Mouse (Mus musculus) neural tube, embryonic 12.5 days (tissue): ENCODE measurements around the gene Nfib. TPM values are rescaled to one million over a fixed set of nuclear protein-coding genes. Genes with fewer than 3 reads are reported as not detected.

Experiments
- ATAC-seq: fragments of 200-750 bp; cut with Nextera tagmentation; 2 replicates; pipeline ENCODE4 v1.8.0; 2017; ENCODE audit warnings: low read depth, mild to moderate bottlenecking, moderate TSS enrichment, moderate library complexity; ENCODE audit not compliant: low FRiP score
- H3K27ac ChIP-seq: fragments of 300-500 bp; sonication (generic); 2 replicates; pipeline ENCODE4 v1.5.1; 2016
- H3K27me3 ChIP-seq: fragments of 300-500 bp; sonication (generic); replicated peaks from 2 replicates; pipeline ENCODE4 v1.6.1; 2016; ENCODE audit warnings: mild to moderate bottlenecking
- H3K36me3 ChIP-seq: fragments of 300-500 bp; sonication (generic); 2 replicates; pipeline ENCODE4 v1.6.1; 2016; ENCODE audit warnings: mild to moderate bottlenecking
- H3K4me1 ChIP-seq: fragments of 300-500 bp; sonication (generic); 2 replicates; pipeline ENCODE4 v1.6.1; 2016
- H3K4me2 ChIP-seq: fragments of 300-500 bp; sonication (generic); replicated peaks from 2 replicates; pipeline ENCODE4 v1.6.1; 2016; ENCODE audit warnings: mild to moderate bottlenecking
- H3K4me3 ChIP-seq: fragments of 300-500 bp; sonication (generic); 2 replicates; pipeline ENCODE4 v1.5.1; 2016
- H3K9ac ChIP-seq: fragments of 300-500 bp; sonication (generic); 2 replicates; pipeline ENCODE4 v1.6.1; 2016; ENCODE audit warnings: mild to moderate bottlenecking
- H3K9me3 ChIP-seq: fragments of 300-500 bp; sonication (generic); 2 replicates; pipeline ENCODE4 v1.6.1; 2016; ENCODE audit warnings: mild to moderate bottlenecking
- WGBS: fragments of 180-500 bp; shearing (Covaris S2); methylation state at CpG from one replicate; pipeline ENCODE4 v1.1.7; 2016; 5-methylcytosine and 5-hydroxymethylcytosine counted together
- polyA plus RNA-seq: library from polyadenylated mRNA; unstranded; fragments of >200 nt; fragmentation: Nextera tagmentation; extraction: Ambion mirVana; gene quantifications from 2 replicates; pipeline ENCODE4 v1.2.1, GENCODE M21; 2016

Gene Nfib
- polyA plus RNA-seq, 1 experiment from 2014 or later, result 51.0 TPM

- no peak overlapping the region for H3K27ac ChIP-seq
- no peak overlapping the region for H3K4me3 ChIP-seq
- H3K36me3 ChIP-seq, result no peaks in the 10 kb centered on the region
- no peak overlapping the region for H3K9ac ChIP-seq
- H3K9me3 ChIP-seq, result no peaks in the 10 kb centered on the region
- WGBS, result 90% methylated on average over 5 of the region's 5 CpGs
- H3K4me1 ChIP-seq, result peaks cover 5% of the 10 kb centered on the region; the same call in 1 of the 2 replicates
- ATAC-seq, result no peak
- H3K4me2 ChIP-seq, result no peak overlapping the region
- no peaks in the 10 kb centered on the region for H3K27me3 ChIP-seq
These were observed 64.4 kb downstream of the Nfib start for GRCm38 (mm10) chr4:82641066-82641680.

DNA sequence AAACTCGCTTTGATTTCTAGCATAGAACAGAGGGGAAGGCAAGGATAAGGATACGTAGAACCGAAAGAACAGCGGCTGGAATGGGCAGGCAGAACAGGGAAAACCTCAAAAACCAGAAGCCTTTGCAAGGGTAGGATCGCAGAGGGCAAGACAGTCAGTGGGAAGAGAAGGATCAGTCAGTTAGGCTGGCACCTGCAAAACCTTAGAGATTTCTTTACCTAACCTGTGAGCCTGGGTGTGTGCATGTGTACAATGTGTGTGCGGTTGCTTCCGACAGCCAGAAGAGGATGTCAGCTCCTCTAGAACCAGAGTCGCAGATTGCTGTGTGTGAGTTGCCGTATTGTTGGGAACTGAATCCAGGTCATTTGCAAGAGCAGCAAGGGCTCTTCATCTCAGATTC is 67.3 kb downstream of the Nfib start:
- no peaks in the 10 kb centered on the region for H3K27me3 ChIP-seq
- H3K36me3 ChIP-seq, result no peaks in the 10 kb centered on the region
- H3K9ac ChIP-seq, result no peak overlapping the region
- H3K4me3 ChIP-seq, result no peak overlapping the region
- H3K9me3 ChIP-seq, result no peaks in the 10 kb centered on the region
- H3K27ac ChIP-seq, result no peak overlapping the region
- ATAC-seq, result no peak
- 94% methylated on average over 9 of the region's 9 CpGs for WGBS
- peaks cover 2% of the 10 kb centered on the region; the same call in 1 of the 2 replicates for H3K4me1 ChIP-seq
- no peak overlapping the region for H3K4me2 ChIP-seq

DNA sequence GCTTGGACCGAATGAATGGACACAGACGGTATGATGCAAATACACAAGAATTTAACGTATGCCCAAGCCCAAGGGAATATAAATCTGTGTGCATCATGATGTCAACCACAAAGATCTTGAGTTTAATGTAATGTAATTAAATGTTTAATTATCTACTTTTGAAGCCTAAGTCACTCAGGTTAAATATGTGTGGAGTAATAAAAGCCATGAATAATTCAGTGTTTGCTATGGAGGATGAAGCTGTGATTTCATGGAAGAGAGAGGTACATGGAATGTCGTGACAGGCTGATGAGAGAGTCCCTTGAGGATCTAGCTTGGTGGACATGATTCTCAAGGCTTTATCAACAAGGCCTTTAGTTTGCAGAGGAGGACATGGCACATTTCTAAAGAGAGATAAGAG is 67.9 kb downstream of the Nfib start:
- no peak overlapping the region for H3K9ac ChIP-seq
- no peaks in the 10 kb centered on the region for H3K4me1 ChIP-seq
- WGBS, result 56% methylated on average over 4 of the region's 4 CpGs
- peak; percentile 48; the same call in 1 of the 2 replicates for ATAC-seq
- H3K27me3 ChIP-seq, result no peaks in the 10 kb centered on the region
- H3K27ac ChIP-seq, result no peak overlapping the region
- H3K4me2 ChIP-seq, result no peak overlapping the region
- H3K9me3 ChIP-seq, result no peaks in the 10 kb centered on the region
- no peaks in the 10 kb centered on the region for H3K36me3 ChIP-seq
- H3K4me3 ChIP-seq, result no peak overlapping the region

DNA sequence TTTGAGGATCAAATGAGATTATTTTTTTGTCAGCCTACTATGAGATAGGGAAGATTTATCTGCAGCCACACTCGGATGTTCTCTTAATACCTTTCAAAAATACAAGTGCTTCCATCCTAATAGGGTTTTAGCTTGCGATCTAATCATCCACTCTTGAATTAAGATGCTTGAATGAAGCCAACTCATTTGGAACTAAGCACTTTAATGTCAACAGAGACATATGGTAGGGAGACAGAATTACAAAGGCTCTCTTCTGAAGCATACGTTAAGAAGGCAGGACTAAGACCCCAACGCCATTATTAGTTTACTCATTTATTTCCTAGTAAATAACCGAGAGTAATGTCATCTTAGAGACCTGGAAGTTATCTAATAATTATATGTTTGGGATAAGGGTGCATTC is 68.9 kb downstream of the Nfib start:
- no peak overlapping the region for H3K4me3 ChIP-seq
- H3K27me3 ChIP-seq, result no peaks in the 10 kb centered on the region
- no peak overlapping the region for H3K9ac ChIP-seq
- no peaks in the 10 kb centered on the region for H3K9me3 ChIP-seq
- WGBS, result 59% methylated on average over 5 of the region's 5 CpGs
- no peaks in the 10 kb centered on the region for H3K36me3 ChIP-seq
- no peak overlapping the region for H3K27ac ChIP-seq
- ATAC-seq, result no peak
- no peaks in the 10 kb centered on the region for H3K4me1 ChIP-seq
- H3K4me2 ChIP-seq, result no peak overlapping the region

- Histone ChIP-seq H3K9ac (no peak overlapping the region), H3K9me3 (no peaks in the 10 kb centered on the region), H3K36me3 (no peaks in the 10 kb centered on the region), H3K4me2 (no peak overlapping the region), H3K27ac (no peak overlapping the region), H3K4me1 (no peaks in the 10 kb centered on the region), H3K27me3 (no peaks in the 10 kb centered on the region), H3K4me3 (no peak overlapping the region)
- ATAC-seq, result no peak
- WGBS, result 78% methylated on average over 5 of the region's 5 CpGs
These were observed 69.7 kb downstream of the Nfib start for GRCm38 (mm10) chr4:82635881-82636280.

- no peak overlapping the region for H3K4me2 ChIP-seq
- H3K27ac ChIP-seq, result no peak overlapping the region
- no peak overlapping the region for H3K9ac ChIP-seq
- no peaks in the 10 kb centered on the region for H3K4me1 ChIP-seq
- no peaks in the 10 kb centered on the region for H3K9me3 ChIP-seq
- WGBS, result 94% methylated on average over 11 of the region's 11 CpGs
- H3K27me3 ChIP-seq, result no peaks in the 10 kb centered on the region
- no peaks in the 10 kb centered on the region for H3K36me3 ChIP-seq
- ATAC-seq, result no peak
- no peak overlapping the region for H3K4me3 ChIP-seq
These were observed 70.4 kb downstream of the Nfib start for GRCm38 (mm10) chr4:82635118-82635517.

DNA sequence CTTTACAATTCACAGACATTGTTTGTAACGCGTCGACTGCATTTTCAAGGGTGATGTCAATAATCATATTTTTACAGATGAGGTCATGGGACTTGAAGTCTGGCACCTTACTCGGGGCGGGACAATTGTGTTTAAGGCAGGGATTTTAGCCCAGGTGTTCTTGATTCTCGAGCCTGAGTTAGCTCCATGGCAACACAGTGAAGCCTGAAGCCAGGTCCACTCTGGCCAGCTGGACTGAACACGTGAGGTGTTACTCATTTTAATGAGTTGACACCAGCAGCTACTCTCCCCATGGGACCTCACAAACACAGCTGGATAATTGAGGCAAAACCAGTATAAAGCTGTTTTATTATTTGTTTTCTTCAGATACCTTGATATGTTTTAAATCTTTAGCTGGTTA is 71.2 kb downstream of the Nfib start:
- Histone ChIP-seq H3K4me3 (no peak overlapping the region), H3K9me3 (no peaks in the 10 kb centered on the region), H3K9ac (no peak overlapping the region), H3K27ac (no peak overlapping the region), H3K4me1 (no peaks in the 10 kb centered on the region), H3K36me3 (no peaks in the 10 kb centered on the region), H3K4me2 (no peak overlapping the region), H3K27me3 (no peaks in the 10 kb centered on the region)
- ATAC-seq, result no peak
- 82% methylated on average over 7 of the region's 7 CpGs for WGBS

DNA sequence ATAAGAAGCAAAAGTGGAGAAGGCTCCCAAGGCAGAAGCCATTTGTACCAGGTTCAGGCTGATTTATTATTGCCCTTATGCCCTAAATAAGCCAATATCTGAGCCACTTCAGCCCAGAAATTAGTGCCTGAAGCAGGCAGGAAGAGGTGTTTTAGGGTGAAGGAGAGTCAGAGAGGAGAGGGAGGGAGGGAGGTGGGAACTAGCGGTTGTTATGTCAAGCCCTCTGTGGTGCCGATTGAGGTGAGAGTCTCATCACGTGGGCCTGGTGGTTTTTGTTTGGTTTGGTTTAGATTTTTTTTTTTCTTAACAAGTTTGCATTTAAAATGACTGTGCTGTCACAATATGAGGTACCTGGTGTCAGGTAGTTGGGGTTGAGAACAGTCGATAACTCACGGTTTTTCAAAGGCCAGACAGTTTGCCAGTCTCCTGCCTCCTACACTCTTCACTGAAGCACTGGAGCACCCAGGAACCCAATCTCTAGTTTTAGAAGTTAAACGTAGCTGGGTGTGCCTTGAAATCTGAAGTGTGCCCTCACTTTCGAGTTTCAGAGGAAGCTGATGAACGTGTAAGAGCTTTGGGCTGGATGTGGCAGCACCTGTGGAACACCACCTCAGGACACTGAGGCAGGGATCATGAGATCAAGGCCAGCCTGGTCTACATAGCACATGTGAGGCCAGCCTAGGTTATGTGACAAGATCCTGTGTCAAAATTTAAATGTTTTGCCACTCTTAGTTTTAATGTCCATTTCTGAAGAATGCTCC is 81.1 kb downstream of the Nfib start:
- ATAC-seq, result no peak
- Histone ChIP-seq H3K9ac (no peak overlapping the region), H3K4me1 (peaks cover 11% of the 10 kb centered on the region), H3K27ac (no peak overlapping the region), H3K27me3 (no peaks in the 10 kb centered on the region), H3K4me3 (no peak overlapping the region), H3K4me2 (no peak overlapping the region), H3K9me3 (no peaks in the 10 kb centered on the region), H3K36me3 (no peaks in the 10 kb centered on the region)
- WGBS, result 85% methylated on average over 8 of the region's 8 CpGs

- no peak for ATAC-seq
- Histone ChIP-seq H3K4me1 (peaks cover 11% of the 10 kb centered on the region), H3K4me2 (no peak overlapping the region), H3K36me3 (no peaks in the 10 kb centered on the region), H3K27ac (no peak overlapping the region), H3K4me3 (no peak overlapping the region), H3K9ac (no peak overlapping the region), H3K27me3 (no peaks in the 10 kb centered on the region), H3K9me3 (no peaks in the 10 kb centered on the region)
- WGBS, result 88% methylated on average over 4 of the region's 4 CpGs
These were observed 81.7 kb downstream of the Nfib start for GRCm38 (mm10) chr4:82623835-82624234.

DNA sequence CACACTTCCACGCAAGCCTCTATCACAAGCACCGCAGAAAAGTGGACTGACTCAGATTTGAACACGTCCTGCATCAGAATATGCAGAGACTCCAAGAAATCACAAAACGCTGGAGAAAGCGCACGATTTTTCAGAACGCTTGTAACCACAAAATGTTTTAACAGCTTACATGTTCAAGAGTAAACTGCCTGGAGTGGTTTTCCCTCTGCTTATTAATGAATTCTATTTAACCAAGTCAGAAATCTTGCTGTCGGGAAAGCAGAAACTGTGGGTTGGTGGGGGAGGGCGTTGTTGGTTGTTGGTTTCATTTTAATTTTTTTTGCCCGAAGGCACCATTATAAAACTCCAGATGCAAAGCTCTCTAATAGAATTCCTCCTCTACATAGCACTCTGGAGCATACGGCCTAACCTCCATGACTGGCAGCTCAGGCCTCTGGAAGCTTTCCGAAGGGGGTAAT is 82.4 kb downstream of the Nfib start:
- no peaks in the 10 kb centered on the region for H3K9me3 ChIP-seq
- no peak overlapping the region for H3K9ac ChIP-seq
- H3K4me2 ChIP-seq, result no peak overlapping the region
- H3K4me1 ChIP-seq, result peaks cover 11% of the 10 kb centered on the region
- H3K27ac ChIP-seq, result peak overlapping the region; percentile 57; the same call in 1 of the 2 replicates
- no peaks in the 10 kb centered on the region for H3K36me3 ChIP-seq
- ATAC-seq, result no peak; the same call in 1 of the 2 replicates
- no peak overlapping the region for H3K4me3 ChIP-seq
- H3K27me3 ChIP-seq, result no peaks in the 10 kb centered on the region
- WGBS, result 78% methylated on average over 12 of the region's 12 CpGs

DNA sequence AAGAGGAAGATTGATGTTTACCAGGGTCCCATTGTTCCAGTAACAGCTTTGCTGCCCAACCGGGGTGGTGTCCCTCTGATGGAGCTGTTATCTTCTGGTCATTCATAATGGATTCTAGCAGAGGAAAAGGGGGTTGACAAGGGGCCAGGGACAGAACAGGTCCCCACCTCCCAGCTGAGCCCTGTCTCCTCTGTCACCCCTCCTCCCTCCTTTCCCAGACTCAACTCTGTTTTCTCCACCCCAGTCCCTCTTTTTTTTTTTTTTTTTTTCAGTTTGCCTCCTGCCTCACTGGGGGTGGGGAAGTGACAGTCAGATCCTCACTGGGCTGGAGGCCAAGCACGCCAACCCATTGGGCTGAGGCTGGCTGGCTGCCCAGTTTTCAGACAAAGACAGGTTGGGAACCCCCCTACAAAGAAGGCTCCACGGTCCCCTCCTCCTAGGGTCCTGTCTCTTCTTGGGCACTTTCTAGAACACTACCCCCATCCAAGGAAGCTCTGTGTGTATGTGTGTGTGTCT is 83.2 kb downstream of the Nfib start:
- Histone ChIP-seq H3K4me1 (peaks cover 11% of the 10 kb centered on the region), H3K27me3 (no peaks in the 10 kb centered on the region), H3K4me2 (peak overlapping the region; percentile 25), H3K9me3 (no peaks in the 10 kb centered on the region), H3K36me3 (no peaks in the 10 kb centered on the region), H3K27ac (0 out of 2 replicates have a peak overlapping the region, but pooled peaks have one; percentile 57), H3K4me3 (no peak overlapping the region), H3K9ac (no peak overlapping the region)
- ATAC-seq, result peak; percentile 92
- 5% methylated on average over 3 of the region's 3 CpGs for WGBS

DNA sequence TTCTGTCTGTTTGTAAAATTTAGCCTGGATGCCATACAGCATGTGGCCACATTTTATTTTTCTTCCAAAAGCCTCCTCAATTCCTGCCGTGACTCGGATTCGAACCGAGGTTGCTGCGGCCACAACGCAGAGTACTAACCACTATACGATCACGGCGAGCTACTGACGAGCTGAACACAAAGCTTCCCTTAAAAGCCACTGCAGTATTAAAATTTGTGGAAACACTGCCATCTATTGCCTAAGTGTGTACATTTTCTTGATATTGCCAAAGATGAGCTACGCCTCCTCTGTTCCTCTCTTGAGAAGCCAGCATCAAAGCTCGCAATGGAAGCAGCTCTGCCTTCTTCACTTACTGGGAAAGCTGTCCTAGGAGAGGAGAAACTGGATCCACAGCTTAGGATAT is 86.0 kb downstream of the Nfib start:
- Histone ChIP-seq H3K9ac (no peak overlapping the region), H3K4me3 (no peak overlapping the region), H3K4me1 (peaks cover 15% of the 10 kb centered on the region), H3K27ac (no peak overlapping the region), H3K9me3 (no peaks in the 10 kb centered on the region), H3K36me3 (no peaks in the 10 kb centered on the region), H3K4me2 (no peak overlapping the region), H3K27me3 (no peaks in the 10 kb centered on the region)
- ATAC-seq, result no peak
- WGBS, result 77% methylated on average over 12 of the region's 12 CpGs
